Mouse (Mus musculus): ENCODE results near the gene Tmprss9. TPM values are rescaled to one million over a fixed set of nuclear protein-coding genes. Genes with fewer than 3 reads are reported as not detected.

Tmprss9 gene
- under 1 TPM; 0.01 to 0.06 TPM for polyA plus RNA-seq (2012; fragmentation: generic; extraction: Trizol)

DNA sequence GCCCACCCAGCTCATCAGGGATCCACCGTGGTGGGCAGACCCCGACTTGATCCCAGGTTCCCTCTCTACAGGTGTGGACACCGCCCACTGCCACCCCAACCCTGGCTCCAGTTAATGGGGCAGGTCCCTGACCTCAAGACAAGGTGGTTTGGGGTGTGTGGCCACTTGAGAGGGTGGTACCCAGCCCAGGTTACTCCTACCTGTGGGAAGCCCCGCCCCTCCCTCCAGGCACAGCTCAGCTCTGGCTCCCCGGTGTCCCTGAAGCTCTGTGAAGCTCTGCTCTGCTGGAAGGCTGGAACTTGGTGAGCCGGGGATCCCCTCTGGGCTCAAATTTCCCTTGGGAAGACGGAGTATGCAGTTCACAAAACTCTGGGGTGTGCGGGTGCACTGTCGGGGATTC lies at the start of gene Tmprss9:
Tmprss9 (plus strand) TSS at position 268 of the 400 bp plus-strand sequence.

GRCm38 (mm10) chr10:80826151-80827062 lies 45.2 kb upstream of the Tmprss9 start, which contains the start of gene Oaz1:
TSS of gene Oaz1 (plus strand) at chr10:80826656.

DNA sequence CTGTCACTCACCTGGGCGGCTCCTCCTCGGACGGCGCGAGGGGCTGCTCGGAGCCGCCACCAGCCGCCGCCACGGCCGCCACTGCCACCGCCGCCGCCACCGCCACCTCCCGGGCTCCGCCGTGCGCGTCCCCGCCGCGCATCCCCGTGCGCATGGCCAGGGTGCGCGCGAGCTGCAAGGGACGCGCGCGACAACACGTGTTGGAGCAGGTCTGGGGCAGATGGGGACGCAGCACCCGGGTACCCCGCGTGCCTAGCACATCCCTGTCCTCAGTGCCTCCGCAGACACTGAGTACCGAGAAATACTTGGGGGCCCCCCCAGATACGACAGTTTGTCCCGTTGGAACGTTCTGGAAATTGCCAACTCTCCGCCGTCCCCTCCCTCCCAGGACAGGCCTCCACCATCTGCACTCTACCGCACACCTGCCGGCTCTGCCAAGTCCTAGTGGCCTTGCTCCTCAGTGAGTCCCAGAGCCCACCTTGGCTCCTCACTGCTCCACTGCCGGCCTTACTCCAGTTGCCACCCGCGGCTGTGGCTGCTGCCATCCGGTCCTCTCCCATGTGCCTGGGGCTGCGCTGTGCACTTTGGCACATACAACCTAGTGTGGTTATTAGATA lies 27.6 kb upstream of the Tmprss9 start, which contains the start of gene Lingo3:
Lingo3 (minus strand) TSS at position 109 of the 617 bp plus-strand sequence.

DNA sequence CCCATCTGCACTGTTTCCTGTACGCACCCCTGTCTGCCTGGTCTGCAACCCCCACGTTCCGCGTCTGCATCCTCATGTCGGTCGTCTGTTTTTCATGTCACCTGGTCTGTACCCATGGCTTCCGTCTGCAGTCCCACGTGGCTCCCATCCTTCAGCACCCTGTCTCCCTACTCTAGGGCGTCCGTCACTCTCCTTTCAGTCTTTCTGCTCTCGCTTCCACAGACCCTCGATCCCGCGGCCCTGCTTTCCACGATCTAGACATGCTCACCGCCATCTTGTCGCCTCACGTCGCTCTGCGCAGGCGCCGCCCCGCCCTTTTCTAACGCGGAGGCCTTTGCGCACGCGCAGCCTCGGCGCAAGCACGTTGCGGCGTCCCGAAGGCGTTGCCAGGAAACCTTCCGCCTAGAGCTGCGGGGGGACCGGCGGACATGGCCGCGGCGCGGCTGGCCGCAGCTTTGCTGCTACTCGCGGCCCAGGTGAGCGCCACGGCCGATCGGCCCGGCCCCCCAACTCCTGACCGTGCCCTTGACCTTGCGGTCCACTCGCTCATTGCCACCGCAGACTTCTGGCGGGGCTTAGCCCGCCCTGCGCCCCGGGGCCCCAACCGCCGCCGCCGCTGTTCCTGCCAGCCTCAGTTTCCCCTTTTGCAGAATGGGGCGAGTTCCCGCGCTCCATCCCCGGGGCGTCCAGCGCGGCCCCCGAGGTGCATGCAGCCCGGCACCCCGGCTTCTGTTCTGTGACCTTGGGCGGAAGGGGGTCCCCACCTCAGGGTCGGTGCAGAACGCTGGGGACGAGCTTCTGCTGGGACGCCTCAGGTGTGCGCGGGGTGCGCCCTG lies 16.5 kb upstream of the Tmprss9 start, which contains the start of the genes Lsm7 and Sppl2b:
Lsm7 (minus strand) TSS at position 297 of the 836 bp plus-strand sequence.
Sppl2b (plus strand) TSS at position 363 of the 836 bp plus-strand sequence.

GRCm38 (mm10) chr10:80900318-80901247 lies 28.9 kb downstream of the Tmprss9 start, which contains the start of gene Timm13:
TSS of gene Timm13 (minus strand) at chr10:80900969.

DNA sequence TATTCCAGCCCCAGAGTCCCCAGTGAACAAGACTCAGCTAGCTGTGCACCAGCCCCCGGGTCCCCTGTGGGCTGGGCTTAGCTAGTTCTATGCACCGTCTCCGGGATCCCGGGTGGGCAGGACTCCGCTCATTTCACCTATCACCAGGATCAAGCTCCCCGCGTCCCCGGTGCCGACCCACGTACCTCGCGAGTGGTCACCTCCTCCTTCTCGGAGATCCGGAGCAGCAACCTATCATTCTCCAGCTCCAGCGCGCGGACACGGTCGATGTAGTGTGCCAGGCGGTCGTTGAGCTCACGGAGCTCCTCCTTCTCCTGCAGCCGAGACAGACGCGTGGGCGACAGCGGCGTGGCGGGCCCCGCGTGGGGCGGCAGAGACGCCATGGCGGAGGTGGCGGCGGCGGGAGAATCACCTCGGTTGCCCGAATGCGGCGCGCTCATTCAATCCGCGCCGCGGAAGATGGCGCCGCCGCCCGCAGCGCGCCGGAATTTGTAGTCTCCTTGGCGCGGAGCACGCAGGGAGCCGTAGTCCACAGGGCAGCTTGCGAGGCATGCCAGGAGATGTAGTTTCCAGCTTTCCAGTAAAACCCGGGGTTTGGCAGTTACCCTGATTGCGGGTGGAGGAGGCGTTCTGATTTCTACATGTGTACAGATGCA lies 46.3 kb downstream of the Tmprss9 start, which contains the start of gene Lmnb2:
Lmnb2 (minus strand) TSS at position 467 of the 656 bp plus-strand sequence.

DNA sequence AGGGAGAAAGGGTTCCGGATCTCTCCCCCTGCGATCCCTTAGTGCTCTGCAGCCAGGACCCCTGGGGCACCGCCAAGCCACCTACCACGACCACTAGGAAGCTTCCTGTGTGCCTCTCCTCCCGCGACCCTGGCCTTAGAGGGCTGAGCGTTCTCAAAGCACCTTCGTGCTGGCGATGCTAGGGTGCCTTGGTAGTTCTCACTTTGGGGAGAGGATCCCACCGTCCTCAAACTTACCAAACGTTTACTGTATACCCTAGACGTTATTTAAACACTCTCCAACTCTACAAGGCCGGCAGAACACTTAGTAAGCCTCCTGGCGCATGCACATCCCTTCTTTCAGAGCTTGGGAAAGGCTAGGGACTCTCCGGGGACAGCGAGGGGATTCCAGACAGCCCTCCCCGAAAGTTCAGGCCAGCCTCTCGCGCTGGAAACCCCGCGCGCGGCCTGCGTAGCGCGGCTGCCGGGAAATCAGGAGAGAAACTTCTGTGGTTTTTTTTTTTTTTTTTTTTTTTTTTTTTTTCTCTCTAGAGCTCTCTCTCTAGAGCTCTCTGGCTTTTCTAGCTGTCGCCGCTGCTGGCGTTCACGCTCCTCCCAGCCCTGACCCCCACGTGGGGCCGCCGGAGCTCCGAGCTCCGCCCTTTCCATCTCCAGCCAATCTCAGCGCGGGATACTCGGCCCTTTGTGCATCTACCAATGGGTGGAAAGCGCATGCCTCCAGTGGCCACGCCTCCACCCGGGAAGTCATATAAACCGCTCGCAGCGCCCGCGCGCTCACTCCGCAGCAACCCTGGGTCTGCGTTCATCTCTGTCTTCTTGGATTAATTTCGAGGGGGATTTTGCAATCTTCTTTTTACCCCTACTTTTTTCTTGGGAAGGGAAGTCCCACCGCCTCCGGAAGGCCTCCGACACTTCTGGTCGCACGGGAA lies 57.9 kb downstream of the Tmprss9 start, which contains the start of gene Gadd45b:
Gadd45b (plus strand) TSS at position 775 of the 928 bp plus-strand sequence.

Other genes starting within 250 kb of the Tmprss9 start
- 100 to 1,000 TPM; 224 to 226 TPM for gene Csnk1g2, start 249.0 kb upstream of the Tmprss9 start, polyA plus RNA-seq (2012; fragmentation: generic; extraction: Trizol)
- 100 to 1,000 TPM in 1 of 2 experiments, 10 to 100 TPM in 1; 54.5 to 122 TPM for gene Btbd2, start 214.8 kb upstream of the Tmprss9 start, polyA plus RNA-seq (2012; fragmentation: generic; extraction: Trizol)
- gene Mknk2, start 193.7 kb upstream of the Tmprss9 start, polyA plus RNA-seq (2012; fragmentation: generic; extraction: Trizol) = 100 to 1,000 TPM in 1 of 2 experiments, 10 to 100 TPM in 1; 50.6 to 131 TPM
- 10 to 100 TPM; 19.8 to 24.3 TPM for gene Mob3a, start 169.9 kb upstream of the Tmprss9 start, polyA plus RNA-seq (2012; fragmentation: generic; extraction: Trizol)
- 10 to 100 TPM in 1 of 2 experiments, 1 to 10 TPM in 1; 2.2 to 31.4 TPM for gene Izumo4, start 169.7 kb upstream of the Tmprss9 start, polyA plus RNA-seq (2012; fragmentation: generic; extraction: Trizol)
- gene Ap3d1, start 129.6 kb upstream of the Tmprss9 start, polyA plus RNA-seq (2012; fragmentation: generic; extraction: Trizol) = 10 to 100 TPM; 37.2 to 87.2 TPM
- 10 to 100 TPM in 1 of 2 experiments, 1 to 10 TPM in 1; 2.9 to 12.0 TPM for gene Dot1l, start 116.6 kb upstream of the Tmprss9 start, polyA plus RNA-seq (2012; fragmentation: generic; extraction: Trizol)
- gene Sf3a2, start 73.7 kb upstream of the Tmprss9 start, polyA plus RNA-seq (2012; fragmentation: generic; extraction: Trizol) = 100 to 1,000 TPM in 1 of 2 experiments, 10 to 100 TPM in 1; 97.6 to 167 TPM
- 10 to 100 TPM; 64.7 to 99.4 TPM for gene Plekhj1, start 73.2 kb upstream of the Tmprss9 start, polyA plus RNA-seq (2012; fragmentation: generic; extraction: Trizol)
- gene Amh, start 66.6 kb upstream of the Tmprss9 start, polyA plus RNA-seq (2012; fragmentation: generic; extraction: Trizol) = 1 to 10 TPM in 1 of 2 experiments, under 1 TPM in 1; 0.25 to 1.2 TPM
- gene Jsrp1, start 58.4 kb upstream of the Tmprss9 start, polyA plus RNA-seq (2012; fragmentation: generic; extraction: Trizol) = under 1 TPM in 1 of 2 experiments, not detected in 1; 0.94 TPM
- gene Oaz1, start 45.2 kb upstream of the Tmprss9 start, polyA plus RNA-seq (2012; fragmentation: generic; extraction: Trizol) = 1,000 to 10,000 TPM; 1,765 to 2,268 TPM
- under 1 TPM; 0.01 to 0.07 TPM for gene Lingo3, start 27.8 kb upstream of the Tmprss9 start, polyA plus RNA-seq (2012; fragmentation: generic; extraction: Trizol)
- 100 to 1,000 TPM; 321 to 392 TPM for gene Lsm7, start 16.6 kb upstream of the Tmprss9 start, polyA plus RNA-seq (2012; fragmentation: generic; extraction: Trizol)
- gene Sppl2b, start 16.6 kb upstream of the Tmprss9 start, polyA plus RNA-seq (2012; fragmentation: generic; extraction: Trizol) = 10 to 100 TPM; 16.7 to 38.9 TPM
- gene Timm13, start 29.1 kb downstream of the Tmprss9 start, polyA plus RNA-seq (2012; fragmentation: generic; extraction: Trizol) = 100 to 1,000 TPM; 226 to 741 TPM
- 10 to 100 TPM; 12.8 to 15.5 TPM for gene Lmnb2, start 46.4 kb downstream of the Tmprss9 start, polyA plus RNA-seq (2012; fragmentation: generic; extraction: Trizol)
- 10 to 100 TPM; 15.9 to 26.5 TPM for gene Gadd45b, start 58.2 kb downstream of the Tmprss9 start, polyA plus RNA-seq (2012; fragmentation: generic; extraction: Trizol)
- 10 to 100 TPM in 1 of 2 experiments, 1 to 10 TPM in 1; 1.2 to 11.2 TPM for gene Gng7, start 143.1 kb downstream of the Tmprss9 start, polyA plus RNA-seq (2012; fragmentation: generic; extraction: Trizol)
- gene Diras1, start 153.8 kb downstream of the Tmprss9 start, polyA plus RNA-seq (2012; fragmentation: generic; extraction: Trizol) = under 1 TPM; 0.06 to 0.14 TPM
- gene Slc39a3, start 165.6 kb downstream of the Tmprss9 start, polyA plus RNA-seq (2012; fragmentation: generic; extraction: Trizol) = 10 to 100 TPM; 12.6 to 36.2 TPM
- gene Sgta, start 188.3 kb downstream of the Tmprss9 start, polyA plus RNA-seq (2012; fragmentation: generic; extraction: Trizol) = 100 to 1,000 TPM; 167 to 227 TPM
- 100 to 1,000 TPM in 1 of 2 experiments, 10 to 100 TPM in 1; 46.9 to 101 TPM for gene Thop1, start 198.2 kb downstream of the Tmprss9 start, polyA plus RNA-seq (2012; fragmentation: generic; extraction: Trizol)
- under 1 TPM; 0.02 to 0.45 TPM for gene Creb3l3, start 227.0 kb downstream of the Tmprss9 start, polyA plus RNA-seq (2012; fragmentation: generic; extraction: Trizol)
- gene Map2k2, start 234.1 kb downstream of the Tmprss9 start, polyA plus RNA-seq (2012; fragmentation: generic; extraction: Trizol) = 100 to 1,000 TPM; 207 to 359 TPM